ENCODE assay signal across 12 mouse cellular contexts in the genomic region with DNA sequence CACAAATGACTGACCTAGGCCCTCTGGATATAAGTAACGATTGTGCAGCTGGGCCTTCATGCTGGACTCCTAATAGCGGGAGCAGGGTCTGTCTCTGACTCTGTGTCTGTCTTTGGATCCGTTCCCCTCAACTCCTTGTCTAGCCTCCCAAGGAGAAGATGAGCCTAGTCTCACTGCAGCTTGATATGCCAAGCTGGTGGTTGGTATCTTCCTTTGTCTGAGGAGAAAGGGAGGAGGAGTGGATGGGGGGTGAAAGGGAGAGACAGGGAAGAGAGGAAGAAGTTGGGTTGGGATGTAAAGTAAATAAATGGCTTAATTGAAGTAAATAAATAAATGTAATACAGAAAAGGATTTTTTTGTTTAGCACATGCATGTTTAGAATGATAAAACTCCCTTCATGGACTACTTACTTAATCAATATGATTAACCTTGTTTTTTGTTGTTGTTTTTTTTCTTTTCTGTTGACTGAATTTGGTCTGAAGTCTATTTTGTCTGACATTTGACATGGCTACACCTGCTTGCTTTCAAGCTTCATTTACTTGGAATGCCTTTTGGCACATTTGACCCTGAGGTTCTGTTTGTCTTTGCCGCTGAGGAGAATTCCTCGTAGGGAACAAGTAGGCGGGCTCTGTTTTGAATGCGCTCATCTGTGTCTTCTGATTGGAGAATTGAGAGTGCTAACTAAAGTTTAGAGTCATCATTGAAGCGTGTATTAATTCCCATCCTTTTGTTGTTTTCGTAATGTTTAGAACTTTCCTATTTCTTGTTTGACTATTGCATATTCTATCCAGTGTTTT.
"Had no signal": no experiment of that assay in that cellular context is flagged by ENCODE, and none has a peak within 500 bp of the region (broad histone marks: within the 10 kb centered on the region; RNA-seq: fewer than 3 reads in every experiment).

No protein-coding gene starts in this region.

- H3K4me2 ChIP-seq: limb, embryonic 13.5 days; midbrain, embryonic 12.5 days; neural tube, embryonic 13.5 days had no signal

- H3K9me3 ChIP-seq: midbrain, embryonic 12.5 days had no signal

- DNase-seq: left cerebral cortex, postnatal 4 days; lung, adult 18-20 months; right cerebral cortex, adult 18-20 months; right cerebral cortex, postnatal 25 days; thymus, postnatal 36 days had no signal

- ATAC-seq: inflammation-experienced regulatory T-cells, adult 6 months; intestine, postnatal 0 days; midbrain, embryonic 16.5 days had no signal

- H3K27me3 ChIP-seq: limb, embryonic 13.5 days; midbrain, embryonic 12.5 days; neural tube, embryonic 13.5 days had no signal

- H3K4me1 ChIP-seq: limb, embryonic 13.5 days; midbrain, embryonic 12.5 days; neural tube, embryonic 13.5 days had no signal

- H3K9ac ChIP-seq: limb, embryonic 13.5 days; liver, embryonic 14.5 days; midbrain, embryonic 12.5 days; neural tube, embryonic 13.5 days had no signal

- H3K36me3 ChIP-seq: limb, embryonic 13.5 days; midbrain, embryonic 12.5 days; neural tube, embryonic 13.5 days had no signal

- H3K4me3 ChIP-seq: limb, embryonic 13.5 days; midbrain, embryonic 12.5 days; neural tube, embryonic 13.5 days had no signal

- H3K27ac ChIP-seq: limb, embryonic 13.5 days; liver, embryonic 14.5 days; midbrain, embryonic 12.5 days; neural tube, embryonic 13.5 days had no signal
